Mouse (Mus musculus) G1E-ER4 (cell line): ENCODE results near the gene Ndufs8. TPM values are rescaled to one million over a fixed set of nuclear protein-coding genes. Genes with fewer than 3 reads are reported as not detected.

Experiments used
- GATA1 ChIP-seq: IDR thresholded peaks from one replicate; pipeline ENCODE4 v1.8.0; 2012; ENCODE audit warnings: low read length, inconsistent platforms
- polyA plus RNA-seq: library from polyadenylated mRNA; stranded (reverse); fragments of >175 nt; gene quantifications from 2 replicates; pipeline ENCODE4 v1.2.3, GENCODE M21; 2012

Gene Ndufs8
- polyA plus RNA-seq, 1 experiment, result 41.9 TPM

DNA sequence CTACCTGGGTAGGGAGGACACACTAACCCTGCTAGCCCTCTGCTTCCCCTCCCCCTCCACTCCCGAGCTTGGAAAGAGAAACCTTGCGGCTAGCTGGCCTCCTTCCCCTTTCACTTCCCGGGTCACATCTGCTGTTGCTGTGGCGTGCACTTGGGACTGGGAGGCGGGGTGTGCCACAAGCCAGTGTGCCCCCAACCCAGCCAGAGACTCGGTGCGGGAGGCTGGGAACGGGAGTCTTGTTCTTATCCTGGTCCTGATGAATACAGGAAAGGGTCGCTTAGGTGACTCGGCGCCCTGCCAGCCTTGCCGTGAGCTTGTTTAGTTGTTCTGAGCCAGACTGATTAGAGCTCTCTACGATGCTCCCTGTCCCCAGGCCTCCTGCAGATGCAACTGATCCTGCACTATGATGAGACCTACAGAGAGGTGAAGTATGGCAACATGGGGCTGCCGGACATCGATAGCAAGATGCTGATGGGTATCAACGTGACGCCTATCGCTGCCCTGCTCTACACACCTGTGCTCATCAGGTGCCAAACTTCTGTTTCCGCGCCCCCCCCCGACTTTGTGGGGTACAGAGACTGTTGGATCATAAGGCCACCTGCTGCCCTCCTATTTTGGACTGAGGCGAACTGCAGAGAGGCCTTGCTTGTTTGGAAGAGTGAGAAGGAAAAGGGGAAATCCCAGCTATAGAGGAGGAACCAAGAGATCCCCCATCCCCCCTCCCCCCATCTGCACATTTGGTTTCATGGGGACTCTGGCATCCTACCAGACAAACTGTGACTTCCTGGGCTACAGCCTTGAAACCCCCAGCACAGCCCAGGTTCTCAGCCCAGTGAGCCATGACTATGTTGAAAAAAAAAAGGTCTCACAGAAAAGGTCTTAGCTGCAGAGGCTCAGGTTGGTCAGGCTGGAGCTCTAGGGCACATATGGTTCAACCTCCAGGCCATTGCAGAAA lies 23.6 kb upstream of the Ndufs8 start:
- TF ChIP-seq GATA1, result no peak

GRCm38 (mm10) chr19:3935032-3935895 lies 22.7 kb upstream of the Ndufs8 start, which contains the start of gene Unc93b1:
Gene Unc93b1, plus strand, starts transcription at chr19:3935186.
- no peak for TF ChIP-seq GATA1

- no peak for TF ChIP-seq GATA1
Measured at GRCm38 (mm10) chr19:3931716-3932115, 19.1 kb upstream of the Ndufs8 start.

DNA sequence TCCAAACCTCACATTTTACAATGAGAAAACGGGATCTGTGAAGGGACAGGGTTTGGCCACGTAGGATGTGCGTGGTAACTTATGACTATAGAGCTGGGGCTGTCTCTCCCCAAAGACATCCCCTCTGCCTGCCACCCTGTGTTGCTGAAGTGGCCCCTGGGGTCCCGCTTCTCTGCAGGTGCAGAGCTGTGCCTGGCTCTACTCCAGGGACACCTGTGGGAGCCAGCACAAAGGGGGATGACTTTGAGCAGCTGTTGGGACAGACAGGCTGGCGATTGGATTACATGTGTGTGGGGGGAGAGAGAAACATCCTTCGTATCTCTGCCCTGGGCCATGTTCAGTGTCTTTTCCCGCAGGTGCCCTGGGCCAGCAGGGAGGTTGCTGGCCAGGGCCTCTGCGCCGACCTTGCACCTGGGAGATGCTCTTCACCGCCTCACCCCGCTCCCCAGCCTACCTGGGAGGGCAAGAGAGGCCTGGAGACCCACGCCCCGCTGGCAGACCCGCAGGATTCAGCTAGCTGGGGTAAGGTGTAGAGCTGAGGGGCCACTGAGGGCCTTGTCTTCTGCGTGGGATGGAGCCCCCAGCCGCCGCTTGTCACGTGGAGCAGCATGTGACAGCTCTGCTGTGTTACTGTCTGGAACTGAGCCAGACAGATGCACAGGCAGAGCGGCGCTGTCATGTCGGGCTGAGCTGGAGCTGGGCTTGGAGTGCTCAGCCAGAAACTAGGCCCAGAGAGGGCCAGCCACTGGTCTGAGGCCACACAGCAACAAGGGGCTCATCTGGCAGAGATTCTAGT lies 17.9 kb upstream of the Ndufs8 start:
- no peak for TF ChIP-seq GATA1

- TF ChIP-seq GATA1, result no peak
Measured at GRCm38 (mm10) chr19:3929211-3929941, 16.8 kb upstream of the Ndufs8 start, which contains the start of gene Aldh3b1. Gene Aldh3b1, minus strand, starts transcription at chr19:3929808.

DNA sequence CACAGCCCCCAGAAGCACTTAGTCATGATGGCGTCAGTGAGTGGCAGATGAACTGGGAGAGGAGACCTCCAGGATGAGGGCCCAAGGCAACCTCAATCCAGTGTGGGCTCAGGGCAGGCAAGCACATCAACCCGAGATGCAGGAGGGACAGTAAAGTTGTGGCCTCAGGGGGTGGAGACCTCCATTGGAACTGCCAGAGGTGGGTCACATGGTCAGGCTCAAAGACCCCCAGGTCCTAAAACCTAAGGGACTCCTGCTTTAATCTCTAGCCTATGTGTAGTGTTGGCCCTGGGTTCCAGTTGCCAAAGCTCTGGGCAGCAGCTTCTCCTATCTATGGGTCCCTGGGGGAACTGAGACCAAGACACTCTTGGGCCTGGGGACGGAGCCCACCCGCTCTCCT lies 16.2 kb upstream of the Ndufs8 start:
- no peak for TF ChIP-seq GATA1

DNA sequence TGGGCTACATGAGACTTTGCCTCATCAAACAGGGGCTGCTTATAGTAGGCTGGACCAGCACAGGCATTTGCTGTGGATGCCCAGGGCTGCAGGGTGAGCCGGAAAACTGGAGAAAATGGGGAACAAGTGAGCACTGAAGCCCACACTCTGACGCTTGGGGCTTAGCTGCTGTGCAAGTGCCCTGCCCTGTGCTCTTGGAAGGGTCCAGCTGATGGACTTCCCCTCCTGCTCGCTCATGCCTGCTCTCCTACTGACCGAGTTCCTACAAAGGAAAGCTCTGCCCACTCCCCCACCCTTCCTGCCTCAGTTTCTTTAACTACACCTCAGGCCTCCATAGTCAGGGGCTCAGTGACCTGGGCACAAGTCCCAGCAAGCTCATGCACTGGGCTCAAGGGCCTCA lies 15.4 kb upstream of the Ndufs8 start:
- no peak for TF ChIP-seq GATA1

- no peak for TF ChIP-seq GATA1
Measured at GRCm38 (mm10) chr19:3926685-3927084, 14.1 kb upstream of the Ndufs8 start.

- TF ChIP-seq GATA1, result no peak
Measured at GRCm38 (mm10) chr19:3926279-3926678, 13.7 kb upstream of the Ndufs8 start.

- TF ChIP-seq GATA1, result no peak
Measured at GRCm38 (mm10) chr19:3925859-3926258, 13.3 kb upstream of the Ndufs8 start.

GRCm38 (mm10) chr19:3924868-3925267 lies 12.3 kb upstream of the Ndufs8 start:
- no peak for TF ChIP-seq GATA1

- no peak for TF ChIP-seq GATA1
Measured at GRCm38 (mm10) chr19:3924190-3924589, 11.6 kb upstream of the Ndufs8 start.

- TF ChIP-seq GATA1, result no peak
Measured at GRCm38 (mm10) chr19:3923586-3923985, 11.0 kb upstream of the Ndufs8 start.

GRCm38 (mm10) chr19:3922661-3923371 lies 10.2 kb upstream of the Ndufs8 start:
- TF ChIP-seq GATA1, result no peak
